Mouse (Mus musculus) hindbrain, embryonic 14.5 days (tissue): ENCODE measurements around the gene Sprr2e. TPM values are rescaled to one million over a fixed set of nuclear protein-coding genes. Genes with fewer than 3 reads are reported as not detected.

ENCODE experiments used
- ATAC-seq: fragments of 200-750 bp; cut with Nextera tagmentation; 2 replicates; pipeline ENCODE4 v1.8.0; 2017; ENCODE audit warnings: moderate number of reproducible peaks, mild to moderate bottlenecking, moderate TSS enrichment, moderate library complexity; ENCODE audit not compliant: low FRiP score
- DNase-seq: peaks from one replicate; pipeline ENCODE4 v3.0.0-alpha.2; 2015; ENCODE audit warnings: low spot score
- H3K27ac ChIP-seq: fragments of 300-500 bp; sonication (generic); 2 replicates; pipeline ENCODE4 v1.5.1; 2014; ENCODE audit warnings: mild to moderate bottlenecking, moderate library complexity
- H3K27me3 ChIP-seq: fragments of 300-500 bp; sonication (generic); 2 replicates; pipeline ENCODE4 v1.6.1; 2014; ENCODE audit warnings: mild to moderate bottlenecking, low read length, mixed read lengths; ENCODE audit not compliant: control insufficient read depth, insufficient read depth
- H3K36me3 ChIP-seq: fragments of 300-500 bp; sonication (generic); replicated peaks from 2 replicates; pipeline ENCODE4 v1.6.1; 2014; ENCODE audit not compliant: control insufficient read depth, insufficient read depth
- H3K4me1 ChIP-seq: fragments of 300-500 bp; sonication (generic); replicated peaks from 2 replicates; pipeline ENCODE4 v1.6.1; 2014; ENCODE audit warnings: antibody characterized with exemption, low read length, mixed read lengths; ENCODE audit not compliant: control insufficient read depth, insufficient read depth
- H3K4me2 ChIP-seq: fragments of 300-500 bp; sonication (generic); replicated peaks from 2 replicates; pipeline ENCODE4 v1.6.1; 2014; ENCODE audit warnings: mild to moderate bottlenecking, moderate library complexity
- H3K4me3 ChIP-seq: fragments of 300-500 bp; sonication (generic); replicated peaks from 2 replicates; pipeline ENCODE4 v1.5.1; 2014; ENCODE audit warnings: mild to moderate bottlenecking, low read length
- H3K9ac ChIP-seq: fragments of 300-500 bp; sonication (generic); 2 replicates; pipeline ENCODE4 v1.6.1; 2014
- H3K9me3 ChIP-seq: fragments of 300-500 bp; sonication (generic); 2 replicates; pipeline ENCODE4 v1.6.1; 2016; ENCODE audit warnings: low read length; ENCODE audit not compliant: control insufficient read depth
- WGBS: fragments of 180-500 bp; shearing (Covaris S2); extraction: QIAGEN DNeasy Blood & Tissue Kit; methylation state at CpG from one replicate; pipeline ENCODE4 v1.1.7; 2014; 5-methylcytosine and 5-hydroxymethylcytosine counted together
- polyA plus RNA-seq: library from polyadenylated mRNA; unstranded; fragments of >200 nt; fragmentation: Nextera tagmentation; extraction: Ambion mirVana; gene quantifications from 2 replicates; pipeline ENCODE4 v1.2.1, GENCODE M21; 2014

The Sprr2e gene
- not detected in 2 replicates for polyA plus RNA-seq

DNA sequence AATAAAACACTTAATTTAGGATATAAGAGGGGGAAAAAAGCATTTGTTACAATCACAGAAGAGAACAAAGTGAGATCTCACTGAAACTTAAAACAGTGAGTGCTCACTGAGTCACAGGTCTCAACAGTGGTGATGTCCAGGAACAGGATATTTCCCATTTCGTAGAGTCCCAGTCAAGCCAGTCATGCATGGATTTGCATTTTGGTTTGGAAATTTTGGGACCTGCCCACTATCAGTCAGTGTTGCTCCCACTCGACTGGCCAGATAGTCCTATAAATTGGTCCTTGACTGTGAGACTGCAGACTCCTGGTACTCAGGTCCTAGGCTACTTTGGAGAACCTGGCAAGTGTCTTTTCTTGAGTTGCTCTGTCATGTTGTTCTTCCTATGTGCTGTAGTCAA lies at the start of gene Sprr2e:
TSS of gene Sprr2e (plus strand) at position 301 of the 400 bp plus-strand sequence.
- Histone ChIP-seq H3K4me1 (no peaks in the 10 kb centered on the region), H3K4me2 (no peak within 1 kb of the TSS), H3K36me3 (no peaks in the 10 kb centered on the region), H3K27ac (no peak within 1 kb of the TSS), H3K9me3 (no peaks in the 10 kb centered on the region), H3K4me3 (no peak within 1 kb of the TSS), H3K27me3 (no peaks in the 10 kb centered on the region), H3K9ac (no peak within 1 kb of the TSS)
- 88% methylated on average over 2 of the region's 2 CpGs for WGBS
- no peak for DNase-seq
- ATAC-seq = no peak

DNA sequence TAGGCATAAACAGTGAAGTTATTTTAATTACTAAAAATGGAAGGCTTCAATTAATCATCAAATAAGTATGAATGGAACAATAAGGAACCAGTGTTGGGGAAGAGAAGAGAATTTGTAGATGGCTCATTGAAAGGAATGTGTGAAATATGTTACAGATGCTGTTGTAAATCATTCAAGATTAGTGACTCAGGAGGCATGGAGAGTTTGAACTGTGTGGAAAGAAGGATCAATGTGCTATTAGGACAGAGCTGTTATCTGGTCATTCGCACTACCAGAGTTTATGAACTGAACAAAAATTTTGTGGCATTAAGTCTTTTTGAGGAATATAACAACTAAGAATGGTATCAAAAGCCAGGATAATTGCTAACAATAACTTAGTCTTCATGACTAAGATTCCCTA lies 44.5 kb upstream of the Sprr2e start:
- ATAC-seq = no peak
- H3K36me3 ChIP-seq = no peaks in the 10 kb centered on the region
- no peaks in the 10 kb centered on the region for H3K4me1 ChIP-seq
- 98% methylated on average over 1 of the region's 1 CpGs for WGBS
- no peak overlapping the region for H3K4me3 ChIP-seq
- no peak overlapping the region for H3K4me2 ChIP-seq
- no peak overlapping the region for H3K9ac ChIP-seq
- H3K27me3 ChIP-seq = no peaks in the 10 kb centered on the region
- no peaks in the 10 kb centered on the region for H3K9me3 ChIP-seq
- no peak for DNase-seq
- no peak overlapping the region for H3K27ac ChIP-seq

DNA sequence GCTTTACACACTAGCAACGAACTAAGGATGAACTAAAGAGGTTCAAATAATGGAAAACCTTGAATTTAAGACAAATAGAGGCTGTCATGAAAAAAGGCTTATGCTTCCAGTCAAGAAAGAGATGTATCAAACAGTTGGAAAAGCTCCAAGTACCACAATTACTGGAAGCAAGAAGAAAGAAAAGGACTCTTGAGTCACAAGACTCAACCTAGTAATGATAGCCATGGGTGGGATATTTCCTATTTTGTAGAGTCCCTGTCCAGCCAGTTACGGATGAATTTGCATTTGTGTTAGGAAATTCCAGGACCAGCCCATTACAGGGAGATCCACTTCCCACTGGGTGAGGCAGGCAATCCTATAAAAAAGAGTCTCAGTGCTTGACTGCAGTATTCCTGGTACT lies 35.6 kb upstream of the Sprr2e start, which contains the start of gene Sprr2b:
TSS of gene Sprr2b (plus strand) at position 301 of the 400 bp plus-strand sequence.
- no peak for DNase-seq
- ATAC-seq = no peak
- H3K27ac ChIP-seq = no peak within 1 kb of the TSS
- no peak within 1 kb of the TSS for H3K4me3 ChIP-seq
- 84% methylated on average over 2 of the region's 2 CpGs for WGBS
- H3K36me3 ChIP-seq = no peaks in the 10 kb centered on the region
- no peak within 1 kb of the TSS for H3K9ac ChIP-seq
- no peak within 1 kb of the TSS for H3K4me2 ChIP-seq
- no peaks in the 10 kb centered on the region for H3K9me3 ChIP-seq
- no peaks in the 10 kb centered on the region for H3K27me3 ChIP-seq
- no peaks in the 10 kb centered on the region for H3K4me1 ChIP-seq

DNA sequence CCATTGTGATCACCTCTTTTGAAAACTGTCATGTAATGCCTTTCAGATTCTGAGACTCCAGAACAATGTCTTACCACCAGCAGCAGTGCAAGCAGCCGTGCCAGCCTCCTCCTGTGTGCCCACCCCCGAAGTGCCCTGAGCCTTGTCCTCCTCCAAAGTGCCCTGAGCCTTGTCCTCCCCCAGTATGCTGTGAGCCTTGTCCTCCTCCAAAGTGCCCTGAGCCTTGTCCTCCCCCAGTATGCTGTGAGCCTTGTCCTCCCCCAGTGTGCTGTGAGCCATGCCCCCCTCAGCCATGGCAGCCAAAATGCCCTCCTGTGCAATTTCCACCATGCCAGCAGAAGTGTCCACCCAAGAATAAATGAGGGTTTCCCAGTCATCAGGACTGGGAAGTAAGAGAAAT lies 34.6 kb upstream of the Sprr2e start:
- DNase-seq (no peak), ATAC-seq (no peak)
- no peaks in the 10 kb centered on the region for H3K36me3 ChIP-seq
- no peaks in the 10 kb centered on the region for H3K4me1 ChIP-seq
- H3K27ac ChIP-seq = no peak overlapping the region
- no peak overlapping the region for H3K4me3 ChIP-seq
- H3K9ac ChIP-seq = no peak overlapping the region
- no peaks in the 10 kb centered on the region for H3K27me3 ChIP-seq
- 59% methylated on average over 2 of the region's 2 CpGs for WGBS
- H3K9me3 ChIP-seq = no peaks in the 10 kb centered on the region
- no peak overlapping the region for H3K4me2 ChIP-seq

DNA sequence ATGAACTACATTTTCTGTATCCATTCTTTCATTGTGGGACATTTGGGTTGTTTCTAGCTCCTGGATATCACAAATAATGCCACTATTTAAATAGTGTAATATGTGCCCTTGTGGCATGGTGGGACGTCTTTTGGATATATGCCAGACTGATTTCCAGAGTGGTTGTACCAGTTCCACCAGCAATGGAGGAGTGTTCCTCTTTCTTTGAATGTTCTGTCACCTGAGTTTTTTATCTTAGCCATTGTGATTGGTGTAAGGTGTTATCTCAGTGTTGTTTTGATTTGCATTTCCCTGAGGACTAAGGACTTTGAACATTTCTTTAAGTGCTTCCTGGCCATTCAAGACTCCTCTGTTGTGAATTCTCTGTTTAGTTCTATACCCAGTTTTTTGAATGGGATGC lies 15.7 kb upstream of the Sprr2e start:
- Histone ChIP-seq H3K9ac (no peak overlapping the region), H3K4me2 (no peak overlapping the region), H3K4me3 (no peak overlapping the region), H3K36me3 (no peaks in the 10 kb centered on the region), H3K4me1 (no peaks in the 10 kb centered on the region), H3K9me3 (no peaks in the 10 kb centered on the region), H3K27ac (no peak overlapping the region), H3K27me3 (no peaks in the 10 kb centered on the region)
- no peak for ATAC-seq
- DNase-seq = no peak
- WGBS = 92% methylated on average over 1 of the region's 1 CpGs

DNA sequence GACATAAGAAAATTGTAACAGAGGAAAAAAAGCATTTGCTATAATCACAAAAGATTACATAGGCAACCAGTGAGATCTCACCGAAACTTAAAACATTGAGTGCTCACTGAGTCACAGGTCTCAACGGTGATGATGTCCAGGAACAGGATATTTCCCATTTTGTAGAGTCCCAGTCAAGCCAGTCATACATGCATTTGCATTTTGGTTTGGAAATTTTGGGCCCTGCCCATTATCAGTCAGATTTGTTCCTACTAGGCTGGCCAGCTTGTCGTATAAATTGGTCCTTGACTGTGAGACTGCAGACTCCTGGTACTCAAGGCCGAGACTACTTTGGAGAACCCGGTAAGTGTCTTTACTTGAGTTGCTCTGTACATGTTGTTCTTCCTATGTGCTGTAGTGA lies 13.1 kb upstream of the Sprr2e start, which contains the start of gene Sprr2d:
TSS of gene Sprr2d (plus strand) at position 301 of the 400 bp plus-strand sequence.
- Histone ChIP-seq H3K4me2 (no peak within 1 kb of the TSS), H3K9ac (no peak within 1 kb of the TSS), H3K4me1 (no peaks in the 10 kb centered on the region), H3K36me3 (no peaks in the 10 kb centered on the region), H3K9me3 (no peaks in the 10 kb centered on the region), H3K27me3 (no peaks in the 10 kb centered on the region), H3K27ac (no peak within 1 kb of the TSS), H3K4me3 (no peak within 1 kb of the TSS)
- no peak for ATAC-seq
- no peak for DNase-seq
- 94% methylated on average over 5 of the region's 5 CpGs for WGBS

DNA sequence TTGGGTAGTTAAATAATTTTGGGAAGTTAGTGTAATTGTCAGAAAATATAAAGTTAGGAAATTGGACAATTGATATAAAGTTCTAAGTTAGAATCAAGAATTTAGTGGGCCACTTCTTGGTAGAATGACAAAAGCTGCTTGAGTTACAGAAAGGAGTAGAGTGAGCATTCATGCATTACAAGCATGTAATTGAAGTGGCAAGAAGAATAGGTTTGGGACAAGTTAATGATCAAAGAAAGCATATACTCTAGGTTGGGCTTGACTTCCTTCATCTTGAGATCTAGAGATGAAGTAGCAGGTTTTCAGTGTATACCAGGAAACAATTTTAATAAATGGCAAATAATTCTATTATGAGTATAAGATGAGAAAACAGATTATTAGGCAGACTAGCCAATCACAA lies 9.7 kb downstream of the Sprr2e start:
- Histone ChIP-seq H3K36me3 (no peaks in the 10 kb centered on the region), H3K9ac (no peak overlapping the region), H3K9me3 (0 out of 2 replicates have a peak, but pooled peaks cover 7% of the 10 kb centered on the region), H3K4me3 (no peak overlapping the region), H3K4me1 (no peaks in the 10 kb centered on the region), H3K4me2 (no peak overlapping the region), H3K27me3 (no peaks in the 10 kb centered on the region), H3K27ac (no peak overlapping the region)
- no peak for ATAC-seq
- no peak for DNase-seq

DNA sequence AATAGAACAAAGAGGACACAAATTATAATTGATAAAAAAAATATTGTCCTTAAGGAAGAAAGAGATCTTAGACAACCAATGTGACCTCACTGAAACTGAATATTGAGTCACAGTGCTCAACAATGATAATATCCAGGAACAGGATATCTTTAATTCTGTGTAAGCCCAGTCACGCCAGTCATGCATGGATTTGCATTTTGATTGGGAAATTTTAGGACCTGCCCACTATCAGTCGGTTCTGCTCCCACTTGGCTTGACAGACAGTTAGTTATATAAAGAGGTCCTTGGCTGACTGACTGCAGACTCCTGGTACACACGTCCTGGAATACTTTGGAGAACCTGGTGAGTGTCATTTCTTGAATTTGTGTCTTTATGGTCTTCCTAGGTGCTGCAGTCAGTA lies 12.9 kb downstream of the Sprr2e start, which contains the start of gene Sprr2f:
TSS of gene Sprr2f (plus strand) at position 301 of the 400 bp plus-strand sequence.
- H3K9ac ChIP-seq = no peak within 1 kb of the TSS
- no peak for DNase-seq
- WGBS = 74% methylated on average over 3 of the region's 3 CpGs
- no peak within 1 kb of the TSS for H3K27ac ChIP-seq
- no peak within 1 kb of the TSS for H3K4me3 ChIP-seq
- H3K9me3 ChIP-seq = no peaks in the 10 kb centered on the region
- no peaks in the 10 kb centered on the region for H3K27me3 ChIP-seq
- ATAC-seq = no peak
- no peak within 1 kb of the TSS for H3K4me2 ChIP-seq
- H3K36me3 ChIP-seq = no peaks in the 10 kb centered on the region
- no peaks in the 10 kb centered on the region for H3K4me1 ChIP-seq

DNA sequence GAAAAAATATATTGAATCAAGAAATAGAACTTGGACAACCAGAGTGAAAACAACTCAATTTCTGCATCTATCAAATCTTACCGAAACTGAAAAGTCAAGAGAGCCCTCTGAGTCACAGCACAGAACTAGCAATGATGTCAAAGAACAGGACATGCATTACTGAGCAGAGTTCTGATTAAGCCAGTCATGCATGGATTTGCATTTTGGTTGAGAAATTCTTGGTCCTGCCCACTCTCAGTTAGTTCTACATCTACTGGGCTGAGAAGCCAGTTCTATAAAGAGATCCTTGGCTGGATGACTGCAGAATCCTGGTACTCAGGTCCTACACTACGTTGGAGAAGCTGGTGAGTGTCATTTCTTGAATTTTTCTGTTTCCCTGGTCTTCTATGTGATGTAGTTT lies 21.7 kb downstream of the Sprr2e start:
- Histone ChIP-seq H3K4me2 (no peak overlapping the region), H3K9ac (no peak overlapping the region), H3K9me3 (no peaks in the 10 kb centered on the region), H3K27me3 (no peaks in the 10 kb centered on the region), H3K4me1 (no peaks in the 10 kb centered on the region), H3K4me3 (no peak overlapping the region), H3K36me3 (no peaks in the 10 kb centered on the region), H3K27ac (no peak overlapping the region)
- ATAC-seq (no peak), DNase-seq (no peak)
- 76% methylated on average over 2 of the region's 2 CpGs for WGBS

DNA sequence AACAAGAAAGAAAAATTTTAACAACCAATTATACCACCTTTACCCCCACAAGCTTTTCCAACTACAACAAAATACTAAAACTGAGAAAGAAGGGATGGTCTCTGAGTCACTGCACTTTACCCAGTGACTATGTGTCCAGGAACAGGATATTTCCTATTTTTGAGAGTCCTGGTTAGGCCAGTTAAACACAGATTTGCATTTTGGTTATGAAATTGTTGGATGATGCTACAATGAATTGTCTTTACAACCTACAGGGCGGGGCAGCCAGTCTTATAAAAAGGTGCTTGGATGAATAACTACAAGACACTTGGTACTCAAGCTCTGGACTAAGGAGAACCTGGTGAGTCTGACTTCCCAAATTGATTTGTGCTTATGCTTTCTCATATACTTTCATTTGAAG lies 33.4 kb downstream of the Sprr2e start, which contains the start of gene Sprr2h:
TSS of gene Sprr2h (plus strand) at position 301 of the 400 bp plus-strand sequence.
- H3K4me3 ChIP-seq = no peak within 1 kb of the TSS
- no peak within 1 kb of the TSS for H3K27ac ChIP-seq
- H3K9ac ChIP-seq = no peak within 1 kb of the TSS
- DNase-seq = no peak
- H3K36me3 ChIP-seq = no peaks in the 10 kb centered on the region
- WGBS = 82% methylated on average over 1 of the region's 1 CpGs
- H3K4me1 ChIP-seq = no peaks in the 10 kb centered on the region
- no peaks in the 10 kb centered on the region for H3K9me3 ChIP-seq
- no peaks in the 10 kb centered on the region for H3K27me3 ChIP-seq
- H3K4me2 ChIP-seq = no peak within 1 kb of the TSS
- no peak for ATAC-seq
